Mouse (Mus musculus) neural tube, embryonic 13.5 days (tissue): ENCODE data around the gene Zfp366. TPM values are rescaled to one million over a fixed set of nuclear protein-coding genes. Genes with fewer than 3 reads are reported as not detected.

Experiments used
- polyA plus RNA-seq: library from polyadenylated mRNA; unstranded; fragments of >200 nt; fragmentation: Nextera tagmentation; extraction: Ambion mirVana; gene quantifications from 2 replicates; pipeline ENCODE4 v1.2.1, GENCODE M21; 2015

The Zfp366 gene
- polyA plus RNA-seq, 1 experiment from 2014 or later: 0.56 TPM

Other genes with a start within 250 kb of the Zfp366 start
- gene 1700024P04Rik, start 200.3 kb upstream of the Zfp366 start, polyA plus RNA-seq: not detected in 2 replicates
- 52.8 and 53.6 TPM in 2 replicates for gene Ptcd2, start 159.9 kb downstream of the Zfp366 start, polyA plus RNA-seq
- 40.7 and 40.9 TPM in 2 replicates for gene Mrps27, start 160.0 kb downstream of the Zfp366 start, polyA plus RNA-seq